Mouse (Mus musculus): ENCODE results near the gene Kcnj3. TPM values are rescaled to one million over a fixed set of nuclear protein-coding genes. Genes with fewer than 3 reads are reported as not detected.

Kcnj3 gene
- total and polyA plus RNA-seq, 2 experiments from 2014 or later = 5.9 to 22.1 TPM

GRCm38 (mm10) chr2:55505712-55506111, 69.9 kb downstream of the Kcnj3 start:
- no peak overlapping the region for H3K9ac ChIP-seq
- H3K4me3 ChIP-seq (ENCODE audit: low read depth, low read length) = no peak overlapping the region
- H3K27me3 ChIP-seq (ENCODE audit: insufficient read depth, low read length) = no peaks in the 10 kb centered on the region
- WGBS = 83% methylated on average over 1 of the region's 1 CpGs
- H3K4me1 ChIP-seq (ENCODE audit: insufficient read depth) = no peaks in the 10 kb centered on the region; the same call in 1 of the 2 replicates
- H3K4me2 ChIP-seq (ENCODE audit: low read depth) = no peak overlapping the region
- ATAC-seq (peak; percentile 66), DNase-seq (peak; percentile 4)
- H3K27ac ChIP-seq (ENCODE audit: low read depth, low read length) = no peak overlapping the region
- no peaks in the 10 kb centered on the region for H3K36me3 ChIP-seq (ENCODE audit: insufficient read depth)
- no peak for TF ChIP-seq CTCF (IDR thresholded peaks at IDR 0.05; ENCODE audit: low read depth)
- no peaks in the 10 kb centered on the region for H3K9me3 ChIP-seq (ENCODE audit: low read length)

GRCm38 (mm10) chr2:55517297-55517696, 81.5 kb downstream of the Kcnj3 start:
- H3K36me3 ChIP-seq (ENCODE audit: insufficient read depth) = no peaks in the 10 kb centered on the region
- no peaks in the 10 kb centered on the region for H3K27me3 ChIP-seq (ENCODE audit: insufficient read depth, low read length)
- no peak overlapping the region for H3K27ac ChIP-seq (ENCODE audit: low read depth, low read length)
- H3K9me3 ChIP-seq (ENCODE audit: low read length) = no peaks in the 10 kb centered on the region
- no peaks in the 10 kb centered on the region for H3K4me1 ChIP-seq (ENCODE audit: insufficient read depth)
- TF ChIP-seq CTCF (IDR thresholded peaks at IDR 0.05; ENCODE audit: low read depth) = no peak
- no peak overlapping the region for H3K4me2 ChIP-seq (ENCODE audit: low read depth)
- no peak overlapping the region for H3K9ac ChIP-seq
- DNase-seq = no peak
- H3K4me3 ChIP-seq (ENCODE audit: low read depth, low read length) = no peak overlapping the region
- no peak for ATAC-seq

GRCm38 (mm10) chr2:55532738-55533491, 97.1 kb downstream of the Kcnj3 start:
- no peaks in the 10 kb centered on the region for H3K4me1 ChIP-seq (ENCODE audit: insufficient read depth)
- DNase-seq (no peak), ATAC-seq (peak; percentile 63; the same call in 1 of the 2 replicates)
- WGBS = 72% methylated on average over 8 of the region's 8 CpGs
- TF ChIP-seq CTCF (IDR thresholded peaks at IDR 0.05; ENCODE audit: low read depth) = no peak
- H3K4me2 ChIP-seq (ENCODE audit: low read depth) = no peak overlapping the region
- no peaks in the 10 kb centered on the region for H3K36me3 ChIP-seq (ENCODE audit: insufficient read depth)
- H3K9ac ChIP-seq = no peak overlapping the region
- no peak overlapping the region for H3K4me3 ChIP-seq (ENCODE audit: low read depth, low read length)
- no peaks in the 10 kb centered on the region for H3K9me3 ChIP-seq (ENCODE audit: low read length)
- no peaks in the 10 kb centered on the region for H3K27me3 ChIP-seq (ENCODE audit: insufficient read depth, low read length)
- no peak overlapping the region for H3K27ac ChIP-seq (ENCODE audit: low read depth, low read length)

- WGBS = 51% methylated on average over 2 of the region's 2 CpGs
- ATAC-seq (no peak), DNase-seq (no peak)
- H3K36me3 ChIP-seq (ENCODE audit: insufficient read depth) = no peaks in the 10 kb centered on the region
- no peaks in the 10 kb centered on the region for H3K9me3 ChIP-seq (ENCODE audit: low read length)
- no peak overlapping the region for H3K4me2 ChIP-seq (ENCODE audit: low read depth)
- H3K4me1 ChIP-seq (ENCODE audit: insufficient read depth) = no peaks in the 10 kb centered on the region
- TF ChIP-seq CTCF (IDR thresholded peaks at IDR 0.05; ENCODE audit: low read depth) = no peak
- H3K4me3 ChIP-seq (ENCODE audit: low read depth, low read length) = no peak overlapping the region
- H3K27ac ChIP-seq (ENCODE audit: low read depth, low read length) = no peak overlapping the region
- no peak overlapping the region for H3K9ac ChIP-seq
- H3K27me3 ChIP-seq (ENCODE audit: insufficient read depth, low read length) = no peaks in the 10 kb centered on the region
Observed at GRCm38 (mm10) chr2:55534946-55535345, 99.2 kb downstream of the Kcnj3 start.

GRCm38 (mm10) chr2:55535482-55535881, 99.7 kb downstream of the Kcnj3 start:
- DNase-seq (peak; percentile 13), ATAC-seq (peak; percentile 36; the same call in 1 of the 2 replicates)
- no peak for TF ChIP-seq CTCF (IDR thresholded peaks at IDR 0.05; ENCODE audit: low read depth)
- Histone ChIP-seq H3K4me2 (ENCODE audit: low read depth) (no peak overlapping the region), H3K4me1 (ENCODE audit: insufficient read depth) (no peaks in the 10 kb centered on the region), H3K27ac (ENCODE audit: low read depth, low read length) (no peak overlapping the region), H3K4me3 (ENCODE audit: low read depth, low read length) (no peak overlapping the region), H3K9me3 (ENCODE audit: low read length) (no peaks in the 10 kb centered on the region), H3K27me3 (ENCODE audit: insufficient read depth, low read length) (no peaks in the 10 kb centered on the region), H3K9ac (no peak overlapping the region), H3K36me3 (ENCODE audit: insufficient read depth) (no peaks in the 10 kb centered on the region)
- 58% methylated on average over 1 of the region's 1 CpGs for WGBS

GRCm38 (mm10) chr2:55547612-55548011, 111.8 kb downstream of the Kcnj3 start:
- no peak for TF ChIP-seq CTCF (IDR thresholded peaks at IDR 0.05; ENCODE audit: low read depth)
- H3K27ac ChIP-seq (ENCODE audit: low read depth, low read length) = no peak overlapping the region
- H3K9me3 ChIP-seq (ENCODE audit: low read length) = no peaks in the 10 kb centered on the region
- no peak overlapping the region for H3K9ac ChIP-seq
- H3K4me2 ChIP-seq (ENCODE audit: low read depth) = no peak overlapping the region
- no peaks in the 10 kb centered on the region for H3K4me1 ChIP-seq (ENCODE audit: insufficient read depth)
- no peak overlapping the region for H3K4me3 ChIP-seq (ENCODE audit: low read depth, low read length)
- ATAC-seq (no peak), DNase-seq (no peak)
- no peaks in the 10 kb centered on the region for H3K36me3 ChIP-seq (ENCODE audit: insufficient read depth)
- H3K27me3 ChIP-seq (ENCODE audit: insufficient read depth, low read length) = no peaks in the 10 kb centered on the region

GRCm38 (mm10) chr2:55558368-55558985, 122.7 kb downstream of the Kcnj3 start:
- 73% methylated on average over 4 of the region's 4 CpGs for WGBS
- DNase-seq = no peak
- no peak overlapping the region for H3K9ac ChIP-seq

More at GRCm38 (mm10) chr2:55558368-55558985, 122.7 kb downstream of the Kcnj3 start:
- no peaks in the 10 kb centered on the region for H3K9me3 ChIP-seq (ENCODE audit: low read length)
- ATAC-seq = no peak
- TF ChIP-seq CTCF (IDR thresholded peaks at IDR 0.05; ENCODE audit: low read depth) = no peak
- H3K27ac ChIP-seq (ENCODE audit: low read depth, low read length) = no peak overlapping the region
- no peaks in the 10 kb centered on the region for H3K27me3 ChIP-seq (ENCODE audit: insufficient read depth, low read length)
- no peaks in the 10 kb centered on the region for H3K36me3 ChIP-seq (ENCODE audit: insufficient read depth)
- H3K4me3 ChIP-seq (ENCODE audit: low read depth, low read length) = no peak overlapping the region
- no peaks in the 10 kb centered on the region for H3K4me1 ChIP-seq (ENCODE audit: insufficient read depth)
- H3K4me2 ChIP-seq (ENCODE audit: low read depth) = no peak overlapping the region

All from forebrain, postnatal 0 days (tissue).